In genomic region chr11:75656621-75657590, GRCm38 (mm10) we compare ENCODE assay signal across 8 mouse cellular contexts. TPM values are rescaled to one million over a fixed set of nuclear protein-coding genes. Genes with fewer than 3 reads are reported as not detected.
DNase-seq lines count a peak whose midpoint lies in the region; ATAC-seq and TF ChIP-seq lines count a peak whose summit lies in the region.

No protein-coding gene starts in this region.

- peaks cover 37% of the 10 kb centered on the region for H3K27me3 ChIP-seq in hindbrain, embryonic 14.5 days (ENCODE audit: control insufficient read depth, insufficient read depth, low read length)
- H3K27me3 ChIP-seq in lung, embryonic 15.5 days = no peaks in the 10 kb centered on the region
- H3K27me3 ChIP-seq in stomach, embryonic 16.5 days (ENCODE audit: control insufficient read depth, insufficient read depth, low read length) = no peaks in the 10 kb centered on the region

- ATAC-seq in hindbrain, embryonic 14.5 days (ENCODE audit: low FRiP score) = no peak
- ATAC-seq in lung, embryonic 15.5 days (ENCODE audit: borderline replicate concordance, extremely low read depth, low FRiP score, low TSS enrichment) = no peak
- no peak for ATAC-seq in stomach, embryonic 16.5 days (ENCODE audit: insufficient read depth, low FRiP score)
- ATAC-seq in frontal cortex, adult (ENCODE audit: low TSS enrichment) = no peak

- H3K4me1 ChIP-seq in bone marrow, adult 2 months (ENCODE audit: control insufficient read depth, insufficient read depth, low read length) = peaks cover 7% of the 10 kb centered on the region; the same call in 1 of the 2 replicates
- H3K4me1 ChIP-seq in hindbrain, embryonic 14.5 days (replicated peaks; ENCODE audit: control insufficient read depth, insufficient read depth, low read length) = peaks cover 19% of the 10 kb centered on the region; the same call in 1 of the 2 replicates
- peaks cover 49% of the 10 kb centered on the region for H3K4me1 ChIP-seq in lung, embryonic 15.5 days
- H3K4me1 ChIP-seq in stomach, embryonic 16.5 days (ENCODE audit: control insufficient read depth, insufficient read depth, low read length) = peaks cover 37% of the 10 kb centered on the region

- H3K4me2 ChIP-seq in hindbrain, embryonic 14.5 days (replicated peaks) = peak overlapping the region; percentile 68
- H3K4me2 ChIP-seq in lung, embryonic 15.5 days = peak overlapping the region; percentile 90
- peak overlapping the region; percentile 66 for H3K4me2 ChIP-seq in stomach, embryonic 16.5 days (ENCODE audit: low read depth, low read length)

- H3K9me3 ChIP-seq in hindbrain, embryonic 14.5 days (ENCODE audit: control insufficient read depth, low read length) = no peaks in the 10 kb centered on the region
- no peaks in the 10 kb centered on the region for H3K9me3 ChIP-seq in lung, embryonic 15.5 days
- no peaks in the 10 kb centered on the region for H3K9me3 ChIP-seq in stomach, embryonic 16.5 days (replicated peaks; ENCODE audit: control insufficient read depth, low read length)

- WGBS in bone marrow, adult 2 months = 56% methylated on average over 20 of the region's 20 CpGs
- 62% methylated on average over 19 of the region's 20 CpGs for WGBS in hindbrain, embryonic 14.5 days
- 46% methylated on average over 19 of the region's 20 CpGs for WGBS in lung, embryonic 15.5 days
- 52% methylated on average over 18 of the region's 20 CpGs for WGBS in stomach, embryonic 16.5 days

- no peak for TF ChIP-seq CTCF in gastrocnemius, adult 2 months (IDR thresholded peaks at IDR 0.05)
- TF ChIP-seq CTCF in bone marrow, adult 2 months (IDR thresholded peaks at IDR 0.05; ENCODE audit: control insufficient read depth, insufficient read depth, low read length) = no peak

- DNase-seq in gastrocnemius, adult 2 months = no peak
- no peak for DNase-seq in gastrocnemius, adult 8-10 months (ENCODE audit: low spot score in 2 of 2)
- DNase-seq in hindbrain, embryonic 14.5 days (ENCODE audit: low spot score) = no peak
- DNase-seq in gastrocnemius, adult 18-20 months (ENCODE audit: low spot score) = no peak

- peaks cover 9% of the 10 kb centered on the region; the same call in 1 of the 2 replicates for H3K36me3 ChIP-seq in hindbrain, embryonic 14.5 days (replicated peaks; ENCODE audit: control insufficient read depth, insufficient read depth)
- H3K36me3 ChIP-seq in lung, embryonic 15.5 days = peaks cover 38% of the 10 kb centered on the region
- H3K36me3 ChIP-seq in stomach, embryonic 16.5 days (ENCODE audit: control insufficient read depth, insufficient read depth, low read length) = peaks cover 16% of the 10 kb centered on the region

- TF ChIP-seq POLR2A in bone marrow, adult 2 months (IDR thresholded peaks at IDR 0.05; ENCODE audit: borderline replicate concordance, control insufficient read depth, low read depth, low read length) = no peak

- H3K4me3 ChIP-seq in gastrocnemius, adult 2 months = peak overlapping the region; percentile 94
- peak overlapping the region; percentile 90 for H3K4me3 ChIP-seq in bone marrow, adult 2 months (replicated peaks; ENCODE audit: control insufficient read depth, low read depth, low read length)
- peak overlapping the region; percentile 39 for H3K4me3 ChIP-seq in hindbrain, embryonic 14.5 days (replicated peaks; ENCODE audit: low read length)
- H3K4me3 ChIP-seq in lung, embryonic 15.5 days = peak overlapping the region; percentile 74
- H3K4me3 ChIP-seq in stomach, embryonic 16.5 days (replicated peaks; ENCODE audit: low read length) = peak overlapping the region; percentile 81

- intact Hi-C loops in gastrocnemius, adult 2 months (cut with DNase I) = loop anchor here (2.0 kb wide), 1 partner anchor 22 kb away; the partner anchor contains the start of gene Crk

- H3K9ac ChIP-seq in hindbrain, embryonic 14.5 days = peak overlapping the region; percentile 69; the same call in 1 of the 2 replicates
- H3K9ac ChIP-seq in lung, embryonic 15.5 days = peak overlapping the region; percentile 74
- H3K9ac ChIP-seq in stomach, embryonic 16.5 days (ENCODE audit: low read length) = peak overlapping the region; percentile 90

- peak overlapping the region; percentile 98 for H3K27ac ChIP-seq in gastrocnemius, adult 2 months
- peak overlapping the region; percentile 99 for H3K27ac ChIP-seq in bone marrow, adult 2 months (ENCODE audit: control insufficient read depth, insufficient read depth, low read depth, low read length, poor library complexity)
- no peak overlapping the region for H3K27ac ChIP-seq in hindbrain, embryonic 14.5 days
- H3K27ac ChIP-seq in lung, embryonic 15.5 days = peak overlapping the region; percentile 93
- H3K27ac ChIP-seq in stomach, embryonic 16.5 days (ENCODE audit: low read length) = peak overlapping the region; percentile 91

RNA-seq across cellular contexts. Expression of gene Myo1c, which starts 6.6 kb away (rescaled TPM):
- total RNA-seq in gastrocnemius, adult 2 months (2021) = 10 to 100 TPM; 34.1 to 43.9 TPM
- 10 to 100 TPM; 29.7 to 34.7 (median 32.1) TPM for total RNA-seq in gastrocnemius, adult 8-10 months (2022)
- 35.8 and 69.2 TPM in 2 replicates for polyA plus RNA-seq in bone marrow, adult 2 months (2011; ENCODE audit: insufficient read depth, insufficient read length, low replicate concordance, missing spikeins)
- polyA plus RNA-seq in hindbrain, embryonic 14.5 days (2014; fragmentation: Nextera tagmentation; extraction: Ambion mirVana) = 8.7 and 10.4 TPM in 2 replicates
- 71.2 and 78.8 TPM in 2 replicates for polyA plus RNA-seq in lung, embryonic 15.5 days (2015; fragmentation: Nextera tagmentation; extraction: Ambion mirVana)
- polyA plus RNA-seq in stomach, embryonic 16.5 days (2015; fragmentation: Nextera tagmentation; extraction: Ambion mirVana) = 70.5 and 74.3 TPM in 2 replicates
- 10 to 100 TPM; 32.6 to 40.7 TPM for total RNA-seq in gastrocnemius, adult 18-20 months (2021)

RNA-seq across cellular contexts. Expression of gene Crk, which starts 22.2 kb away (rescaled TPM):
- total RNA-seq in gastrocnemius, adult 2 months (2021) = 10 to 100 TPM; 53.4 to 64.3 TPM
- 10 to 100 TPM; 48.7 to 68.4 (median 50.0) TPM for total RNA-seq in gastrocnemius, adult 8-10 months (2022)
- polyA plus RNA-seq in bone marrow, adult 2 months (2011; ENCODE audit: insufficient read depth, insufficient read length, low replicate concordance, missing spikeins) = 14.9 and 39.7 TPM in 2 replicates
- 102 and 115 TPM in 2 replicates for polyA plus RNA-seq in hindbrain, embryonic 14.5 days (2014; fragmentation: Nextera tagmentation; extraction: Ambion mirVana)
- 113 and 118 TPM in 2 replicates for polyA plus RNA-seq in lung, embryonic 15.5 days (2015; fragmentation: Nextera tagmentation; extraction: Ambion mirVana)
- 106 and 107 TPM in 2 replicates for polyA plus RNA-seq in stomach, embryonic 16.5 days (2015; fragmentation: Nextera tagmentation; extraction: Ambion mirVana)
- 10 to 100 TPM; 50.3 to 60.6 TPM for total RNA-seq in gastrocnemius, adult 18-20 months (2021)

RNA-seq across cellular contexts. Expression of gene Inpp5k, which starts 26.1 kb away (rescaled TPM):
- 10 to 100 TPM; 25.9 to 27.4 TPM for total RNA-seq in gastrocnemius, adult 2 months (2021)
- total RNA-seq in gastrocnemius, adult 8-10 months (2022) = 10 to 100 TPM; 20.2 to 25.3 (median 23.6) TPM
- 34.2 and 58.2 TPM in 2 replicates for polyA plus RNA-seq in bone marrow, adult 2 months (2011; ENCODE audit: insufficient read depth, insufficient read length, low replicate concordance, missing spikeins)
- polyA plus RNA-seq in hindbrain, embryonic 14.5 days (2014; fragmentation: Nextera tagmentation; extraction: Ambion mirVana) = 42.3 and 44.9 TPM in 2 replicates
- 26.0 TPM in 2 replicates for polyA plus RNA-seq in lung, embryonic 15.5 days (2015; fragmentation: Nextera tagmentation; extraction: Ambion mirVana)
- 20.6 and 24.2 TPM in 2 replicates for polyA plus RNA-seq in stomach, embryonic 16.5 days (2015; fragmentation: Nextera tagmentation; extraction: Ambion mirVana)
- 10 to 100 TPM; 24.6 to 25.0 TPM for total RNA-seq in gastrocnemius, adult 18-20 months (2021)

Comparison
In these comparisons a context has a peak if more than half of its experiments do, and no peak if none do; other contexts are left out.
1. H3K4me3 ChIP-seq: peak in every context shown above with its lines; median percentile 94 in gastrocnemius, adult 2 months; 90 in bone marrow, adult 2 months; 81 in stomach, embryonic 16.5 days; 74 in lung, embryonic 15.5 days; 39 in hindbrain, embryonic 14.5 days.